Mouse (Mus musculus) E14TG2a.4 (cell line): ENCODE results near the gene Ppp1r13b.

ENCODE experiments used
- CTCF ChIP-seq: conservative IDR thresholded peaks from 2 replicates; pipeline ENCODE4 v1.5.1; 2014; ENCODE audit warnings: low read length
- POU5F1 ChIP-seq: IDR thresholded peaks from 2 replicates; pipeline ENCODE4 v1.6.1; 2014; ENCODE audit warnings: low read length, borderline replicate concordance

DNA sequence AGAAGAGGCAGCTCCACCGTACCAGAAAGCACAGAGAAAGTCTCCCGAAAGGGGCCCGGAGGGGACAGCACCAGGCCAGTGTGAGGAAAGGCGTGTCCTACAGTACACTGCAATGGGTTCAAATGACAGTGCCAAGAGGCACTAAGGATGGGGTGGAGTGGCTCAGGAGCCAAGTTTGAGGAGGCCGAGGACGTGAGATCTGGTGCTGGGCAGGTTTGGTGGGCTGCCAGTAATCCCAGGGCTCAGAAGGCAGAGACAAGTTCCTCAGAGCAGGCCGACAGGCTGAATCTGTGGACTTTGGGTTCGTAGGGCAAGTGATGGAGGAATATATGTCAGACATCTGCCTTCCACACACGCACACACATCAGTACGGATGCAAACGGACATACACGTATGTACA lies 95.3 kb downstream of the Ppp1r13b start:
- TF ChIP-seq CTCF, result no peak
- no peak for TF ChIP-seq POU5F1
